ENCODE assay signal across 22 mouse cellular contexts in genomic region chr16:73462516-73462915, GRCm38 (mm10).
DNase-seq lines count a peak whose midpoint lies in the region.
"Had no signal": no experiment of that assay in that cellular context is flagged by ENCODE, and none has a peak within 500 bp of the region (broad histone marks: within the 10 kb centered on the region; RNA-seq: fewer than 3 reads in every experiment).

No protein-coding gene starts in this region.

- no peaks in the 10 kb centered on the region for H3K36me3 ChIP-seq in limb, embryonic 10.5 days
- H3K36me3 ChIP-seq in heart, embryonic 10.5 days, result no peaks in the 10 kb centered on the region
- H3K36me3 ChIP-seq: embryonic facial prominence, embryonic 10.5 days; embryonic facial prominence, embryonic 12.5 days; forebrain, embryonic 15.5 days; G1E had no signal

- no peaks in the 10 kb centered on the region for H3K9me3 ChIP-seq in limb, embryonic 10.5 days (replicated peaks)
- no peaks in the 10 kb centered on the region for H3K9me3 ChIP-seq in heart, embryonic 10.5 days
- H3K9me3 ChIP-seq: embryonic facial prominence, embryonic 10.5 days; embryonic facial prominence, embryonic 12.5 days; forebrain, embryonic 13.5 days; forebrain, embryonic 15.5 days; G1E had no signal

- 0 out of 2 replicates have a peak, but pooled peaks cover 8% of the 10 kb centered on the region for H3K4me1 ChIP-seq in limb, embryonic 10.5 days
- H3K4me1 ChIP-seq in heart, embryonic 10.5 days, result no peaks in the 10 kb centered on the region
- H3K4me1 ChIP-seq: embryonic facial prominence, embryonic 10.5 days; embryonic facial prominence, embryonic 12.5 days; forebrain, embryonic 13.5 days; forebrain, embryonic 15.5 days had no signal

- peak; percentile 17 for DNase-seq in embryo, embryonic 11 days
- DNase-seq in embryo, embryonic 9.5 days (ENCODE audit: extremely low spot score), result no peak
- DNase-seq in limb, embryonic 10.5 days (ENCODE audit: low spot score), result peak; percentile 71
- DNase-seq in lung, adult 18-20 months, result no peak
- DNase-seq in heart, embryonic 10.5 days (ENCODE audit: low spot score), result no peak
- DNase-seq: adrenal gland, adult 8-10 months; adrenal gland, postnatal 14 days; adrenal gland, postnatal 36 days; B cell, adult 2 months; cerebellum, adult 11-12 months; cerebellum, adult 2 months; cerebellum, adult 9-10 months; cerebellum, postnatal 10 days; cerebellum, postnatal 25 days; forebrain, postnatal 0 days had no signal

- no peak overlapping the region for H3K27ac ChIP-seq in limb, embryonic 10.5 days
- no peak overlapping the region for H3K27ac ChIP-seq in heart, embryonic 10.5 days
- H3K27ac ChIP-seq: embryonic facial prominence, embryonic 10.5 days; embryonic facial prominence, embryonic 12.5 days; forebrain, embryonic 13.5 days; forebrain, embryonic 15.5 days had no signal

- H3K4me3 ChIP-seq in limb, embryonic 10.5 days, result no peak overlapping the region
- no peak overlapping the region for H3K4me3 ChIP-seq in heart, embryonic 10.5 days
- H3K4me3 ChIP-seq: embryonic facial prominence, embryonic 10.5 days; embryonic facial prominence, embryonic 12.5 days; forebrain, embryonic 13.5 days; forebrain, embryonic 15.5 days had no signal

- no peaks in the 10 kb centered on the region for H3K27me3 ChIP-seq in limb, embryonic 10.5 days (ENCODE audit: low read depth, poor library complexity, severe bottlenecking)
- no peaks in the 10 kb centered on the region for H3K27me3 ChIP-seq in heart, embryonic 10.5 days (ENCODE audit: insufficient read depth, poor library complexity, severe bottlenecking)
- H3K27me3 ChIP-seq: CH12.LX; embryonic facial prominence, embryonic 12.5 days; forebrain, embryonic 13.5 days; forebrain, embryonic 15.5 days; Patski had no signal

- 73% methylated on average over 4 of the region's 4 CpGs for WGBS in limb, embryonic 10.5 days
- WGBS in heart, embryonic 10.5 days, result 80% methylated on average over 4 of the region's 4 CpGs

Comparison
In these comparisons a context has a peak if more than half of its experiments do, and no peak if none do; other contexts are left out.
1. DNase-seq: peak in embryo, embryonic 11 days (single experiment) and limb, embryonic 10.5 days (single experiment); none in embryo, embryonic 9.5 days (single experiment), lung, adult 18-20 months (0 of 2) and heart, embryonic 10.5 days (single experiment).